Mouse (Mus musculus) kidney, adult 2 months (tissue): ENCODE measurements around the gene 4933428G20Rik.

Experiments
- CTCF ChIP-seq: fragments of 200-500 bp; conservative IDR thresholded peaks from 2 replicates; pipeline ENCODE4 v1.5.1; 2011; ENCODE audit warnings: low read depth, mild to moderate bottlenecking, control low read depth, low read length, moderate library complexity, mixed read lengths; ENCODE audit not compliant: insufficient read depth, insufficient read length
- POLR2A ChIP-seq: fragments of 200-500 bp; IDR thresholded peaks from one replicate; pipeline ENCODE4 v1.6.1; 2011; ENCODE audit warnings: low read depth, low read length, control low read depth

DNA sequence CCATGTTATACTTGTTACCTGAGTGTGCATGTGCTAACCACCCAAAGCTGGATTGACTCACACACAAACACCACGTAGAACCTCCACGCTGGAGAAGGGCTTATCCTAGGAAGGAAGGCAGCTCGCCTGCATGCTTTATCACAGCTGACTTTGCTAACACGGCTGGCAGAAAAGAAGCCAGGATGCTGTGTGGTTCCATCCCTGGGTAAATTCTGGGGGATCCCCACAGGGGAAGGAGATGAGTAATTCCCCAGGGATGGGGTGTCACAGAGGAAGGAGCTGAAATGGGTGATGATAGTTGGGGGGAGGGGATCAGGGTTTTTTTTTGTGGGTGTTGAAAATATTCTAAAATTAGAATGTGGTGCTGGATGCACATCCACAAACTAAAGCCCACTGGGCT, 5.6 kb upstream of the 4933428G20Rik start:
- TF ChIP-seq POLR2A: no peak
- TF ChIP-seq CTCF: no peak
